Mouse (Mus musculus) myocyte (in vitro differentiated cells): ENCODE measurements around the gene Mtf2. TPM values are rescaled to one million over a fixed set of nuclear protein-coding genes. Genes with fewer than 3 reads are reported as not detected.

Experiments used
- H3K27me3 ChIP-seq: one replicate; pipeline ENCODE4 v1.6.1; 2011; ENCODE audit not compliant: control insufficient read depth, insufficient read depth, insufficient read length
- H3K36me3 ChIP-seq: one replicate; pipeline ENCODE4 v1.6.1; 2011; ENCODE audit not compliant: control insufficient read depth, insufficient read depth
- H3K4me2 ChIP-seq: one replicate; pipeline ENCODE4 v1.6.1; 2011; ENCODE audit warnings: low read depth, control low read depth
- H3K4me3 ChIP-seq: one replicate; pipeline ENCODE4 v1.5.1; 2011; ENCODE audit warnings: mild to moderate bottlenecking, control low read depth, moderate library complexity
- H3K79me2 ChIP-seq: one replicate; pipeline ENCODE4 v1.6.1; 2011; ENCODE audit not compliant: control insufficient read depth, insufficient read depth
- H3ac ChIP-seq: one replicate; pipeline ENCODE4 v1.6.1; 2011; ENCODE audit not compliant: control insufficient read depth, insufficient read length
- CEBPB ChIP-seq: IDR thresholded peaks from 2 replicates; pipeline ENCODE4 v1.6.1; 2011; ENCODE audit warnings: mild to moderate bottlenecking, moderate library complexity; ENCODE audit not compliant: poor library complexity, insufficient read depth, severe bottlenecking
- E2F4 ChIP-seq: IDR thresholded peaks from one replicate; pipeline ENCODE4 v1.6.1; 2011; ENCODE audit warnings: mild to moderate bottlenecking, control low read depth, moderate library complexity; ENCODE audit not compliant: insufficient read depth
- MAX ChIP-seq: IDR thresholded peaks from one replicate; pipeline ENCODE4 v1.6.1; 2011; ENCODE audit warnings: low read depth, mild to moderate bottlenecking, control low read depth
- MYOD1 ChIP-seq, 3 experiments: IDR thresholded peaks; one replicate each; pipeline ENCODE4 v1.6.1; 2011; ENCODE audit warnings: control low read depth in 2 of 3, low read depth in 2 of 3, mild to moderate bottlenecking in 2 of 3, moderate library complexity in 1 of 3; ENCODE audit not compliant: insufficient read length in 2 of 3, control insufficient read depth in 1 of 3
- MYOG ChIP-seq, 3 experiments: IDR thresholded peaks; one replicate each; pipeline ENCODE4 v1.6.1; 2011; ENCODE audit warnings: control low read depth in 2 of 3, low read depth in 2 of 3, mild to moderate bottlenecking in 2 of 3; ENCODE audit not compliant: insufficient read length in 2 of 3, control insufficient read depth in 1 of 3, insufficient read depth in 1 of 3
- POLR2A ChIP-seq: IDR thresholded peaks from one replicate; pipeline ENCODE4 v1.6.1; 2011; ENCODE audit warnings: low read depth, mild to moderate bottlenecking, control low read depth, moderate library complexity; ENCODE audit not compliant: insufficient read length
- POLR2AphosphoS2 ChIP-seq: IDR thresholded peaks from one replicate; pipeline ENCODE4 v1.6.1; 2011; ENCODE audit warnings: low read depth, control low read depth; ENCODE audit not compliant: insufficient read length
- REST ChIP-seq: IDR thresholded peaks from one replicate; pipeline ENCODE4 v1.6.1; 2011; ENCODE audit warnings: mild to moderate bottlenecking, control low read depth, moderate library complexity; ENCODE audit not compliant: insufficient read depth, insufficient read length
- SRF ChIP-seq: IDR thresholded peaks from one replicate; pipeline ENCODE4 v1.6.1; 2011; ENCODE audit warnings: low read depth; ENCODE audit not compliant: control insufficient read depth, insufficient read length
- TCF12 ChIP-seq: IDR thresholded peaks from one replicate; pipeline ENCODE4 v1.6.1; 2011; ENCODE audit warnings: mild to moderate bottlenecking, control low read depth; ENCODE audit not compliant: poor library complexity, insufficient read depth, severe bottlenecking
- TCF3 ChIP-seq: IDR thresholded peaks from one replicate; pipeline ENCODE4 v1.6.1; 2011; ENCODE audit warnings: low read depth, control low read depth; ENCODE audit not compliant: insufficient read length
- USF1 ChIP-seq: IDR thresholded peaks from one replicate; pipeline ENCODE4 v1.6.1; 2011; ENCODE audit warnings: low read depth, mild to moderate bottlenecking, control low read depth, moderate library complexity
- polyA plus RNA-seq: library from polyadenylated mRNA; unstranded; fragments of >200 nt; fragmentation: generic; extraction: Trizol; gene quantifications from one replicate; pipeline ENCODE4 v1.2.1, GENCODE M21; 2012; ENCODE audit warnings: missing spikeins

Gene Mtf2
- polyA plus RNA-seq, result 6.9 TPM

GRCm38 (mm10) chr5:108065465-108066411, at the start of gene Mtf2:
Gene Mtf2, plus strand, starts transcription at chr5:108065674.
- peak within 1 kb of the TSS; percentile 45 for H3ac ChIP-seq
- peak within 1 kb of the TSS; percentile 81 for H3K4me2 ChIP-seq
- H3K36me3 ChIP-seq, result peaks cover 13% of the 10 kb centered on the region
- H3K4me3 ChIP-seq, result peak within 1 kb of the TSS; percentile 88
- H3K27me3 ChIP-seq, result no peaks in the 10 kb centered on the region
- peaks cover 52% of the 10 kb centered on the region for H3K79me2 ChIP-seq
- TF ChIP-seq E2F4 (peak; percentile 84), POLR2AphosphoS2 (peak; percentile 98), MYOD1 (IDR thresholded peaks at IDR 0.05; ENCODE audit: control insufficient read depth in 1 of 3, insufficient read length in 2 of 3, low read depth in 2 of 3) (peak in 2 of 3 experiments; percentile 3 to 57), USF1 (no peak), CEBPB (no peak), MAX (no peak), REST (peak; percentile 53), POLR2A (peak; percentile 95), TCF12 (no peak), MYOG (IDR thresholded peaks at IDR 0.05; ENCODE audit: control insufficient read depth in 1 of 3, insufficient read depth in 1 of 3, insufficient read length in 2 of 3, low read depth in 2 of 3) (peak in 2 of 3 experiments; percentile 53 to 63), SRF (peak; percentile 53), TCF3 (no peak)

GRCm38 (mm10) chr5:108017232-108017631, 48.2 kb upstream of the Mtf2 start:
- Histone ChIP-seq H3K4me3 (no peak overlapping the region), H3K79me2 (no peaks in the 10 kb centered on the region), H3K4me2 (no peak overlapping the region), H3ac (no peak overlapping the region), H3K27me3 (no peaks in the 10 kb centered on the region), H3K36me3 (no peaks in the 10 kb centered on the region)
- TF ChIP-seq MAX, result no peak
- TF ChIP-seq SRF, result no peak
- TF ChIP-seq E2F4, result no peak
- no peak for TF ChIP-seq TCF12
- no peak for TF ChIP-seq POLR2AphosphoS2
- TF ChIP-seq POLR2A, result no peak
- no peak for TF ChIP-seq MYOG (IDR thresholded peaks at IDR 0.05; ENCODE audit: control insufficient read depth in 1 of 3, insufficient read depth in 1 of 3, insufficient read length in 2 of 3, low read depth in 2 of 3)

GRCm38 (mm10) chr5:108019367-108019766, 46.1 kb upstream of the Mtf2 start:
- TF ChIP-seq SRF (no peak), CEBPB (no peak), USF1 (no peak)
- H3K27me3 ChIP-seq, result no peaks in the 10 kb centered on the region
- no peaks in the 10 kb centered on the region for H3K79me2 ChIP-seq
- H3K4me2 ChIP-seq, result no peak overlapping the region
- H3ac ChIP-seq, result no peak overlapping the region
- H3K36me3 ChIP-seq, result no peaks in the 10 kb centered on the region
- H3K4me3 ChIP-seq, result no peak overlapping the region

- TF ChIP-seq MAX (no peak), TCF12 (no peak), POLR2AphosphoS2 (no peak), USF1 (no peak), CEBPB (no peak), POLR2A (no peak)
- Histone ChIP-seq H3K4me3 (no peak overlapping the region), H3K36me3 (no peaks in the 10 kb centered on the region), H3ac (no peak overlapping the region), H3K4me2 (no peak overlapping the region), H3K27me3 (no peaks in the 10 kb centered on the region), H3K79me2 (no peaks in the 10 kb centered on the region)
Measured at GRCm38 (mm10) chr5:108021346-108021745, 44.1 kb upstream of the Mtf2 start.

GRCm38 (mm10) chr5:108028230-108028629, 37.2 kb upstream of the Mtf2 start:
- TF ChIP-seq E2F4, result no peak
- TF ChIP-seq MYOG (IDR thresholded peaks at IDR 0.05; ENCODE audit: control insufficient read depth in 1 of 3, insufficient read depth in 1 of 3, insufficient read length in 2 of 3, low read depth in 2 of 3), result peak in 2 of 3 experiments; percentile 1 to 41
- no peak for TF ChIP-seq TCF12
- TF ChIP-seq SRF, result no peak
- H3K79me2 ChIP-seq, result no peaks in the 10 kb centered on the region
- H3K4me2 ChIP-seq, result no peak overlapping the region

More at GRCm38 (mm10) chr5:108028230-108028629, 37.2 kb upstream of the Mtf2 start:
- H3K27me3 ChIP-seq, result no peaks in the 10 kb centered on the region
- H3ac ChIP-seq, result no peak overlapping the region
- H3K36me3 ChIP-seq, result no peaks in the 10 kb centered on the region
- H3K4me3 ChIP-seq, result no peak overlapping the region
